Mouse (Mus musculus): ENCODE results near the gene Slc39a13. TPM values are rescaled to one million over a fixed set of nuclear protein-coding genes. Genes with fewer than 3 reads are reported as not detected.

Gene Slc39a13
- polyA plus RNA-seq, 1 experiment from 2014 or later: 21.9 TPM

DNA sequence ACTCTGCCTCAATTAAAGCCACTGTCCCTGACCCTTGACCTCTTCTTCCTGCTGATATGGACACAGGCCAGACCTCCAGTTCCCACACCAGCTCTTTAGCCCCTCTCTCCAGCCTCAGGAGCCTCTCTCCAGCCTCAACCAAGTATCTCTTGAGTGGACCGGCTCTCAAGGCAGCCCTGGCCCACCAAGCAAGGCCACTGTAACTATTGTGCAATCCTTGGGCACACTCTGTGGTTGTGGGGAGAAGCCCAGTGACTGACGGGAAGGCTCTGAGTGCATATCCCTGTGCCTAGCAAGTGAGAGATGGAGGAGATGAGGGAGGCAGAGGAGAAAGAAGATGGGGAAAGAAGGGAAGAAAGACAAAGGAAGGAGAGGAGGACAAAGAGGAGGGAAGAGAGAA lies 27.9 kb upstream of the Slc39a13 start:
- 89% methylated on average over 2 of the region's 2 CpGs for WGBS
- no peak overlapping the region for H3K9ac ChIP-seq (replicated peaks; ENCODE audit: low read length)
- no peaks in the 10 kb centered on the region for H3K4me1 ChIP-seq (ENCODE audit: control insufficient read depth, insufficient read depth, low read length)
- ATAC-seq (ENCODE audit: low FRiP score, low TSS enrichment) (no peak), DNase-seq (no peak)
- no peaks in the 10 kb centered on the region for H3K36me3 ChIP-seq (ENCODE audit: control insufficient read depth, insufficient read depth, low read length)
- H3K27me3 ChIP-seq (ENCODE audit: control insufficient read depth, insufficient read depth, low read length): no peaks in the 10 kb centered on the region
- no peak overlapping the region for H3K4me3 ChIP-seq (replicated peaks; ENCODE audit: low read depth, low read length)
- H3K27ac ChIP-seq (replicated peaks; ENCODE audit: low read depth, low read length): no peak overlapping the region
- H3K9me3 ChIP-seq (ENCODE audit: control insufficient read depth, low read length): no peaks in the 10 kb centered on the region
- no peak overlapping the region for H3K4me2 ChIP-seq (ENCODE audit: low read length)

DNA sequence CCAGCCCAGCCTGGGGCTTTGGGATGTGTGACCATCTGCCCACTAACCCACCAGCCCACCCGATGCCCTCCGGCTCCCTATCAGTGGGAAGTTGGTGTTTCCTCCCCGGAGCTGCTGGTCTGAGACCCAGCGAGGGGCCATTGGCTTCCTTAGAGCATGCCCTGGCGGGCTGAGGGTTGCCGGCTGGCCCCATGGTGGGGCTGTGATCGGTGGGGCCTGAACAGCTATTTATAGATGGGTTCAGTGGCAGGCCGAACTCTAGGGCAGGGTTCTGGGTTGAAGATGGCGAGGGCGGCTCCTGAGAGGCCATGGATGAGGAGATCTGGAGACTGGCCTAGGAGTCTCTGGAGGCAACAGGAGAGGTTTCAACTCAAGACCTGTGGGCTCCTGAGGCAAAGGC lies 26.8 kb upstream of the Slc39a13 start:
- no peak overlapping the region for H3K4me3 ChIP-seq (replicated peaks; ENCODE audit: low read depth, low read length)
- H3K36me3 ChIP-seq (ENCODE audit: control insufficient read depth, insufficient read depth, low read length): no peaks in the 10 kb centered on the region
- no peaks in the 10 kb centered on the region for H3K9me3 ChIP-seq (ENCODE audit: control insufficient read depth, low read length)
- H3K27me3 ChIP-seq (ENCODE audit: control insufficient read depth, insufficient read depth, low read length): no peaks in the 10 kb centered on the region
- DNase-seq: no peak
- H3K9ac ChIP-seq (replicated peaks; ENCODE audit: low read length): no peak overlapping the region
- H3K4me1 ChIP-seq (ENCODE audit: control insufficient read depth, insufficient read depth, low read length): no peaks in the 10 kb centered on the region
- no peak overlapping the region for H3K27ac ChIP-seq (replicated peaks; ENCODE audit: low read depth, low read length)
- WGBS: 79% methylated on average over 10 of the region's 10 CpGs
- ATAC-seq (ENCODE audit: low FRiP score, low TSS enrichment): no peak
- H3K4me2 ChIP-seq (ENCODE audit: low read length): no peak overlapping the region

DNA sequence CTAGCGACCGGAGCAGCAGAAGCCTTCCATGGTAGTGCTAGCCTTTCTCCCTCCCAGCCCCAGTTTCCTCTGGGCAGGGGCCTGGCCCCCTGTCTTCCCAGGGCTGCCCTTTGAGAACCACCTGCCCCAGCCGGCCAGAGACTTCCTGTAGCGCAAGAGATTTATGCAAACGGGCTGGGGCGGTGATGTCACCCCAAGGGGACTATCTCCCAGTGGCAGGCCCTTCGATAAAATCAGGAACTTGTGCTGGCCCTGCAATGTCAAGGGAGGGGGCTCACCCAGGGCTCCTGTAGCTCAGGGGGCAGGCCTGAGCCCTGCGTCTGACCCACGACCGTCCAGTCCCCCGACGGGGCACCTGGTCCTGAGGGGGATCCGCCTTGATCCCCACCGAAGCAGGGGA lies 26.3 kb upstream of the Slc39a13 start:
- no peaks in the 10 kb centered on the region for H3K36me3 ChIP-seq (ENCODE audit: control insufficient read depth, insufficient read depth, low read length)
- no peak overlapping the region for H3K4me2 ChIP-seq (ENCODE audit: low read length)
- no peak overlapping the region for H3K9ac ChIP-seq (replicated peaks; ENCODE audit: low read length)
- 76% methylated on average over 14 of the region's 14 CpGs for WGBS
- H3K4me1 ChIP-seq (ENCODE audit: control insufficient read depth, insufficient read depth, low read length): no peaks in the 10 kb centered on the region
- no peak overlapping the region for H3K4me3 ChIP-seq (replicated peaks; ENCODE audit: low read depth, low read length)
- DNase-seq (no peak), ATAC-seq (ENCODE audit: low FRiP score, low TSS enrichment) (no peak)
- H3K27me3 ChIP-seq (ENCODE audit: control insufficient read depth, insufficient read depth, low read length): no peaks in the 10 kb centered on the region
- no peak overlapping the region for H3K27ac ChIP-seq (replicated peaks; ENCODE audit: low read depth, low read length)
- H3K9me3 ChIP-seq (ENCODE audit: control insufficient read depth, low read length): no peaks in the 10 kb centered on the region

DNA sequence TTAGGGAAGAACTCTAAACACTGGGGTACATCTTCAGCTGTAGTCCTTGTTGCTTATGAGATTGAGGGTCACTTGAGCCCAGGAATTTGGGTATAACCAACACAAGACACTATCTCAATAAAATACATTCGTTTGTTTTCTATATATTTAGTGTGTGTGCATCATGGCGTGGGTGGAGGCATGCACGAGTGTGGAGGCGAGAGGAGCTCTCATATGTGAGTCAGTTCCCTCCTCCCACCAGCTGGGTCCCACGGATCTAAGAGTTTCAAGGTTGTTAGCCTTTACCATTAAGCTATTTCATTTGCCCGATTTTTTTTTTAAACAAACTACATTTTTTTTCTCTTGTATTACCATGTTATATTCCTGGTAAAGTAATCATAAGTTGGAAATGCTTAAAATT lies 20.6 kb upstream of the Slc39a13 start:
- ATAC-seq (ENCODE audit: low FRiP score, low TSS enrichment): no peak
- H3K27ac ChIP-seq (replicated peaks; ENCODE audit: low read depth, low read length): no peak overlapping the region
- H3K9ac ChIP-seq (replicated peaks; ENCODE audit: low read length): no peak overlapping the region
- 82% methylated on average over 6 of the region's 6 CpGs for WGBS
- no peaks in the 10 kb centered on the region for H3K27me3 ChIP-seq (ENCODE audit: control insufficient read depth, insufficient read depth, low read length)
- no peak overlapping the region for H3K4me3 ChIP-seq (replicated peaks; ENCODE audit: low read depth, low read length)
- no peaks in the 10 kb centered on the region for H3K4me1 ChIP-seq (ENCODE audit: control insufficient read depth, insufficient read depth, low read length)
- H3K36me3 ChIP-seq (ENCODE audit: control insufficient read depth, insufficient read depth, low read length): no peaks in the 10 kb centered on the region
- DNase-seq: no peak
- no peaks in the 10 kb centered on the region for H3K9me3 ChIP-seq (ENCODE audit: control insufficient read depth, low read length)
- no peak overlapping the region for H3K4me2 ChIP-seq (ENCODE audit: low read length)

DNA sequence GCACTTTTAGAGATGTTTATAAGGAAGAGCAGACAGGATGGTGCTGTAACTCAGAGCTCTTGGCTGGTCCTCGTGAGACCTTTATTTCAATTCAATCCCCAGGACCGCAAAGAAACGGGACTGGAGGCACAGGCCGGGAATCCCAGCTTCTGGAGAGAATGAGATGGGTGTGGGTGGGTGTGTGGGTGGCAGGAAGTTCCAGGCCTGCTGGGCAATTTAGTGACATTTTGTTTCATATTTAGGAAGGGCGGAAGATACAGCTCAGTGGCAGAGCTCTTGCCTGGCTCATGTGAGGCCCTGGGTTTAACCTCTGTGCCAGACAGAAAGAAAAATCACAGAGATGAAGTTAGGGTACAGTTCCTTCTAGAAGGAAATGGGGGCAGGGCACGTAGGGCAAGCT lies 20.0 kb upstream of the Slc39a13 start:
- H3K9ac ChIP-seq (replicated peaks; ENCODE audit: low read length): no peak overlapping the region
- H3K27ac ChIP-seq (replicated peaks; ENCODE audit: low read depth, low read length): no peak overlapping the region
- WGBS: 79% methylated on average over 6 of the region's 6 CpGs
- H3K36me3 ChIP-seq (ENCODE audit: control insufficient read depth, insufficient read depth, low read length): no peaks in the 10 kb centered on the region
- DNase-seq: no peak
- no peaks in the 10 kb centered on the region for H3K27me3 ChIP-seq (ENCODE audit: control insufficient read depth, insufficient read depth, low read length)
- H3K4me1 ChIP-seq (ENCODE audit: control insufficient read depth, insufficient read depth, low read length): no peaks in the 10 kb centered on the region
- H3K4me3 ChIP-seq (replicated peaks; ENCODE audit: low read depth, low read length): no peak overlapping the region
- ATAC-seq (ENCODE audit: low FRiP score, low TSS enrichment): no peak
- H3K4me2 ChIP-seq (ENCODE audit: low read length): no peak overlapping the region
- H3K9me3 ChIP-seq (ENCODE audit: control insufficient read depth, low read length): no peaks in the 10 kb centered on the region

DNA sequence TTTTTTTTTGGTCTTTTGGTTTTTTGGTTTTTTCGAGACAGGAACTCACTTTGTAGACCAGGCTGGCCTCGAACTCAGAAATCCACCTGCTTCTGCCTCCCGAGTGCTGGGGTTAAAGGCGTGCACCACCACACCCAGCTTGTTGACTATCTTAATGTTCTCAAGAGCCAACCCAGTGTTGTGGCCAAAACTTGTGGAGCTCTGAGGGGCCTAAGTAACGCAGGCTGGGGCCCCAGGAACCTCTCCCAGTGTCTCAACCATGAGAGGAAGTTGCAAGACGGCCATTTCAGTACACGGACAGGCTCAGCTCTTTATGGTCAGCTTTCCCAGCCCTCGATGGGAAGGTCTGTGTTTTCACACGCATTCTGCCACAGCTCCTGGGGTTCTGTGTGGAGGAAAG lies 18.8 kb upstream of the Slc39a13 start:
- ATAC-seq (ENCODE audit: low FRiP score, low TSS enrichment): no peak
- no peaks in the 10 kb centered on the region for H3K36me3 ChIP-seq (ENCODE audit: control insufficient read depth, insufficient read depth, low read length)
- no peak overlapping the region for H3K4me3 ChIP-seq (replicated peaks; ENCODE audit: low read depth, low read length)
- no peak overlapping the region for H3K4me2 ChIP-seq (ENCODE audit: low read length)
- no peaks in the 10 kb centered on the region for H3K4me1 ChIP-seq (ENCODE audit: control insufficient read depth, insufficient read depth, low read length)
- H3K27me3 ChIP-seq (ENCODE audit: control insufficient read depth, insufficient read depth, low read length): no peaks in the 10 kb centered on the region
- DNase-seq: no peak
- H3K27ac ChIP-seq (replicated peaks; ENCODE audit: low read depth, low read length): no peak overlapping the region
- H3K9me3 ChIP-seq (ENCODE audit: control insufficient read depth, low read length): no peaks in the 10 kb centered on the region
- no peak overlapping the region for H3K9ac ChIP-seq (replicated peaks; ENCODE audit: low read length)
- 81% methylated on average over 9 of the region's 9 CpGs for WGBS

DNA sequence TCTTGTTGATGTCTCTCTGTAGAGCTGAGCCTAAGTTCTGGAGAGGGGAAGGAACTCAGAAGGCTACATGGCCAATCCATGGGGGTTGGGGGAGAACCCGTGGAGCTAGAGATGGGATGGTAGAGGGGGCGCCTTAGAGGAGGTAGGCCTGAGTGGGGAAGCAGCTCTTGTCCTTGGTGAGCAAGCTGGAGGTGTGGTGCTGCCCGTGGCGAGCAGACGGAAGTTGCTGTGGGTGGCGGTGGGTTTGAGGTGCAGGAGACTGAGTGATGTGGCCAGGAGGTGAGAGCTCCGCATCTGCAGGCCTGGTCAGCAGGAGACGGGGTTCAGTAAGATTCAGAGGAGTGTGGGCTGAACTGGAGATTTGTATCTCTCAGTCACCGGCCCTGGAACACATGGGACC lies 17.2 kb upstream of the Slc39a13 start:
- no peaks in the 10 kb centered on the region for H3K27me3 ChIP-seq (ENCODE audit: control insufficient read depth, insufficient read depth, low read length)
- ATAC-seq (ENCODE audit: low FRiP score, low TSS enrichment): no peak
- 91% methylated on average over 9 of the region's 9 CpGs for WGBS

DNA sequence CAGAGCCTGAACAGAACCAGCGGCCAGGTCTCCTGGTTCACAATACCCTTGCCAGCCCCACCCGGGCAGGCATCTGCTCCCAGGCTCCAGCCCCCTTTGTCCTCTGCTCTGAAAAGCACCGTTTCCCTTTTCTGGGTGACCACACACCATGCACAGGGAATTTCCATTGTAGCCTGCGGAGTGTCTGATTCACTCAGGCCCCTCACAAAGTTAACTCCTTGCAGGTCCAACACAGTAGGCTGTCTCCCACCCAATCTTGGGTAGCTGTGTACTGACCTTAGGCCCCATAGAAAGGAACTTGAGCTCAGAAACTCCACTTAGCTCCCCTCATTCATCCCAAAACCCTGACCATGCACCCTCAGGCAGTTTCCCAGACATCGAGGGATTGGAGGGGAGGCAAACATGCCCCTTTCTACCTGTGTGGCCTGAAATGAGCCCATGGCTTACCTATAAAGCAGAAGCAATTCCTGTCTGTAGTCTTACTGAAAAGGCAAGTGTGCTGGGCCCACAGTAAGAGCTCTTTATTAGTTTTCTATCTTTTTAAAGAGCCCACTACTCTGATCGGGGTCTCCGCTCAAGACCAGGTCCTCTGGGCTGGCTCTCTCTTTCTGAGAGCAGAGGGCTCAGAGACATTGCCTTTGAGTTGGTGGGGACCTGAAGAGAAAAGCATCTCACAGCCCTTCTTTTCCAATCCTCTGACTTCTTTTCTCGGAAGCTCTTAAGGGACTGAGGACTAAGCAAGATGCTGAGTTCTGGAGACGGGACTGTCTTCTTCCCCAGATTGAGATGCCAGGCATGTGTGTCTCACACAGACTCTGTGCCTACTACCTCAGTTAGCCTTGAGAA lies 16.4 kb upstream of the Slc39a13 start:
- H3K27ac ChIP-seq (replicated peaks; ENCODE audit: low read depth, low read length): no peak overlapping the region
- H3K27me3 ChIP-seq (ENCODE audit: control insufficient read depth, insufficient read depth, low read length): no peaks in the 10 kb centered on the region
- 59% methylated on average over 9 of the region's 9 CpGs for WGBS
- no peak for ATAC-seq (ENCODE audit: low FRiP score, low TSS enrichment)
- no peaks in the 10 kb centered on the region for H3K36me3 ChIP-seq (ENCODE audit: control insufficient read depth, insufficient read depth, low read length)
- no peak for DNase-seq
- no peak overlapping the region for H3K4me3 ChIP-seq (replicated peaks; ENCODE audit: low read depth, low read length)
- H3K4me1 ChIP-seq (ENCODE audit: control insufficient read depth, insufficient read depth, low read length): no peaks in the 10 kb centered on the region
- no peak overlapping the region for H3K9ac ChIP-seq (replicated peaks; ENCODE audit: low read length)
- no peaks in the 10 kb centered on the region for H3K9me3 ChIP-seq (ENCODE audit: control insufficient read depth, low read length)
- no peak overlapping the region for H3K4me2 ChIP-seq (ENCODE audit: low read length)

More for the DNA sequence above, 17.2 kb upstream of the Slc39a13 start:
- H3K4me1 ChIP-seq (ENCODE audit: control insufficient read depth, insufficient read depth, low read length): no peaks in the 10 kb centered on the region
- H3K9me3 ChIP-seq (ENCODE audit: control insufficient read depth, low read length): no peaks in the 10 kb centered on the region
- no peaks in the 10 kb centered on the region for H3K36me3 ChIP-seq (ENCODE audit: control insufficient read depth, insufficient read depth, low read length)
- H3K4me2 ChIP-seq (ENCODE audit: low read length): no peak overlapping the region
- no peak overlapping the region for H3K27ac ChIP-seq (replicated peaks; ENCODE audit: low read depth, low read length)
- H3K9ac ChIP-seq (replicated peaks; ENCODE audit: low read length): no peak overlapping the region
- no peak overlapping the region for H3K4me3 ChIP-seq (replicated peaks; ENCODE audit: low read depth, low read length)
- DNase-seq: no peak

All from midbrain, embryonic 14.5 days (tissue).